Mouse (Mus musculus) hindbrain, embryonic 15.5 days (tissue): ENCODE results near the gene Ap2a1. TPM values are rescaled to one million over a fixed set of nuclear protein-coding genes. Genes with fewer than 3 reads are reported as not detected.
"Not testable (repeated sequence)": the region's sequence is repeated elsewhere in the genome, so short reads cannot be mapped to it uniquely, and the experiment has no call there.

Experiments
- ATAC-seq: fragments of 200-750 bp; cut with Nextera tagmentation; 2 replicates; pipeline ENCODE4 v1.8.0; 2017; ENCODE audit warnings: low read depth, moderate number of reproducible peaks, moderate TSS enrichment; ENCODE audit not compliant: low FRiP score
- H3K27ac ChIP-seq: fragments of 300-500 bp; sonication (generic); replicated peaks from 2 replicates; pipeline ENCODE4 v1.5.1; 2015; ENCODE audit warnings: mild to moderate bottlenecking, inconsistent platforms
- H3K27me3 ChIP-seq: fragments of 300-500 bp; sonication (generic); 2 replicates; pipeline ENCODE4 v1.6.1; 2015; ENCODE audit warnings: control low read depth, inconsistent platforms
- H3K36me3 ChIP-seq: fragments of 300-500 bp; sonication (generic); 2 replicates; pipeline ENCODE4 v1.6.1; 2015; ENCODE audit warnings: control low read depth, inconsistent platforms
- H3K4me1 ChIP-seq: fragments of 300-500 bp; sonication (generic); replicated peaks from 2 replicates; pipeline ENCODE4 v1.6.1; 2015; ENCODE audit warnings: control low read depth, inconsistent platforms
- H3K4me2 ChIP-seq: fragments of 300-500 bp; sonication (generic); 2 replicates; pipeline ENCODE4 v1.6.1; 2015; ENCODE audit warnings: moderate library complexity, mild to moderate bottlenecking, inconsistent platforms
- H3K4me3 ChIP-seq: fragments of 300-500 bp; sonication (generic); 2 replicates; pipeline ENCODE4 v1.5.1; 2015; ENCODE audit warnings: mild to moderate bottlenecking, inconsistent platforms
- H3K9ac ChIP-seq: fragments of 300-500 bp; sonication (generic); 2 replicates; pipeline ENCODE4 v1.6.1; 2015; ENCODE audit warnings: inconsistent platforms
- H3K9me3 ChIP-seq: fragments of 300-500 bp; sonication (generic); 2 replicates; pipeline ENCODE4 v1.6.1; 2016; ENCODE audit warnings: control low read depth, inconsistent platforms
- WGBS: fragments of 180-500 bp; shearing (Covaris S2); methylation state at CpG from one replicate; pipeline ENCODE4 v1.1.7; 2015; 5-methylcytosine and 5-hydroxymethylcytosine counted together
- polyA plus RNA-seq: library from polyadenylated mRNA; unstranded; fragments of >200 nt; fragmentation: Nextera tagmentation; extraction: Ambion mirVana; gene quantifications from 2 replicates; pipeline ENCODE4 v1.2.1, GENCODE M21; 2015

Ap2a1 gene
- polyA plus RNA-seq, 1 experiment from 2014 or later: 132 TPM

DNA sequence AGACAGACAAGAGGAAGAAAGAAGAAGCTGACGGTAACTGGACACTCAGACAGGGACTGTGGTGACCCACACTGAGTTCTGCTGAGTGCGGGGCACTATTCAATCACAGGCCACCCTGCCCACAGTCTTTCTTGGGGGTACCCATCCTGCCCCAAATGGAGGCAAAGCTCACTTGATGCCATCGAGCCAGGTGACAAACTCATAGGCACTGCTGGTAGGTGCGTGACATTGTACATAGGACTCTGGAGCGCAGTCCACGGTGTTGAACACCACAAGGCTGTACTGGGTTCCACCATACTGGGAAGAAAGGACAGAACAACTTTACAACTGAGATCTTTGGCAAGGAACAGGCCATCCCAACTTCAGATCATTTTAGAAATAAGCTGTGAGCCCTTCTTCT is 37.7 kb downstream of the Ap2a1 start:
- H3K27me3 ChIP-seq: no peaks in the 10 kb centered on the region
- no peaks in the 10 kb centered on the region for H3K9me3 ChIP-seq
- WGBS: 9% methylated on average over 6 of the region's 6 CpGs
- ATAC-seq: no peak
- peaks cover 7% of the 10 kb centered on the region for H3K36me3 ChIP-seq
- H3K4me2 ChIP-seq: peak overlapping the region; percentile 89
- peak overlapping the region; percentile 79 for H3K4me3 ChIP-seq
- peak overlapping the region; percentile 84 for H3K9ac ChIP-seq
- peak overlapping the region; percentile 99 for H3K27ac ChIP-seq
- peaks cover 58% of the 10 kb centered on the region for H3K4me1 ChIP-seq

DNA sequence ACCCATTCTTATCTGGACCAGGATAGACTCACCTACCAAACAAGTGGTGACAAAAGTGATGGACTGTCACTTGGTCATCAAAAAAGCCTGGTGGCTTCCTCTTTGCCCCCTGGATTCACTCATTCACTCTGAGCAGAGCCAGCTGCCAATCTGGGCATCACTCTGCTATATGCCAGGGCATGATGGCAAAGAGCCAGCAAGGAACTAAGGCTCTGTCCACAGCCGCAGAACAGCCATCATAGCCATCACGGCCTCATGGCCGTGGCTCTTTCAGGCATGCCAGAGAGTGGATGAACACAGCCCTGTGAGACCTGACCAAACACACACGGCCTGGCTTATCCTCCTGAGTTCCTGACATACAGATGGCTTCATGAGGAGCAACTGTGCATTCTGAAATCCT is 38.6 kb downstream of the Ap2a1 start:
- H3K36me3 ChIP-seq: peaks cover 7% of the 10 kb centered on the region
- no peaks in the 10 kb centered on the region for H3K9me3 ChIP-seq
- no peak overlapping the region for H3K27ac ChIP-seq
- 63% methylated on average over 4 of the region's 4 CpGs for WGBS
- H3K4me2 ChIP-seq: peak overlapping the region; percentile 89
- H3K4me3 ChIP-seq: peak overlapping the region; percentile 79
- H3K4me1 ChIP-seq: peaks cover 55% of the 10 kb centered on the region
- ATAC-seq: no peak
- no peaks in the 10 kb centered on the region for H3K27me3 ChIP-seq
- H3K9ac ChIP-seq: peak overlapping the region; percentile 84; the same call in 1 of the 2 replicates

DNA sequence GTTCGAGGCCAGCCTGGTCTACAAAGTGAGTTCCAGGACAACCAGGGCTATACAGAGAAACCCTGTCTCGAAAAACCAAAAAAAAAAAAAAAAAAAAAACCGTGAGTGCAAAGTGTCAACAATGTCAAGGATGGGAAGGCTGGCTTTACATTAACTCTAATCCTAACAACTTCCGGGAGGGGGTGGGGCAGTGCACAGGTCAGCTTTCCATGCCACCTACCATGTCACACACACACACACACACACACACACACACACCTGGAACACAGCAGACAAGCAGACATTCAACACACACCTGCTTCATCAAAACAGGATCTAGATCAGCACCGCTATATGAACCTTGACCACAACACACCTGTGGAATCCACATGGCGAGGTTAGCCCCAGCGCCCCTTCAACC is 39.1 kb downstream of the Ap2a1 start:
- peak overlapping the region; percentile 79; the same call in 1 of the 2 replicates for H3K4me3 ChIP-seq
- ATAC-seq: no peak
- peaks cover 54% of the 10 kb centered on the region for H3K4me1 ChIP-seq
- no peak overlapping the region for H3K9ac ChIP-seq
- peaks cover 9% of the 10 kb centered on the region for H3K36me3 ChIP-seq
- no peaks in the 10 kb centered on the region for H3K27me3 ChIP-seq
- H3K27ac ChIP-seq: no peak overlapping the region
- 89% methylated on average over 7 of the region's 7 CpGs for whole genome bisulfite sequencing
- H3K4me2 ChIP-seq: peak overlapping the region; percentile 89
- H3K9me3 ChIP-seq: no peaks in the 10 kb centered on the region

DNA sequence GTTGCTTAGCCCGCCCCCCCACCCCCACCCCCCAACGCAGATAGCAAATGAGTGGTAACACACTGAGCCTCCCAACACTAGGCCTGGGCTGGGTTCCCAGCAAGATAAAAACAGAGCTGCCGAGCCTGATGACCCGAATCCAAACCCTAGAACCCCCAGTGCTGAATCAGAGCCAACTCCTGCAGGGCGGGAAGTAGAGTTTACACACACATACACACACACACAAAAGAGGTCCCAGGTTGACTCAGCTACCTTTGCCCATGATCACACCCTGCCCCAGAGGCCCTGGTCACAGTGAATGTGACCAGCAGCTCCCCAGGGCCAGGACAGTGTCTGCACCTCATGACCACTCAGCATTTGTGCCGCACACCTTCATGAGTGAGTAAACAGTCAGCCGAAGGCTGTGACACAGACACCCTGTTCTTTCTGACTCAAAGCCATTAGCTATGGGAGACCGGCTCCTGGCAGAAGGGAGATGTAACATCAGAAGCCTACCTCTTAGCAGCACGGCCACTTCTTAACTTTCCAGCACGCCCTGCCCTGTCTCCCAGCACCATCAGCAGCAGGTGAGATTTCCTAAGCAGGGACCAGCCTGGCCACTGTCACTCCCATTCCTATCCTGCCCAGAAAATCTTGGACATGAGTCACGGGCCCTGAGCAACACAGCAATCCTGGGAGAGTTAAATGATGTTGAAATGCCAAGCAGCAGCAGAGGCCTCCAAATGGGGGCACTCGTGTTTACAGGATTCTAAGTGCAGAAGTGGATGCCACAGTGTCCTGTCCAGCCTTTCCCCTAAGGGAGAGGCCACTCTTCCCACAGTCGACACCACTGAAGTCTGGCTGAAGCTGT is 40.8 kb downstream of the Ap2a1 start:
- H3K4me1 ChIP-seq: peaks cover 38% of the 10 kb centered on the region
- no peaks in the 10 kb centered on the region for H3K27me3 ChIP-seq
- peak overlapping the region; percentile 12; the same call in 1 of the 2 replicates for H3K4me2 ChIP-seq
- H3K9ac ChIP-seq: no peak overlapping the region
- no peaks in the 10 kb centered on the region for H3K9me3 ChIP-seq
- ATAC-seq: no peak
- H3K27ac ChIP-seq: 0 out of 2 replicates have a peak overlapping the region, but pooled peaks have one; percentile 29
- WGBS: 79% methylated on average over 13 of the region's 13 CpGs
- H3K4me3 ChIP-seq: no peak overlapping the region
- peaks cover 22% of the 10 kb centered on the region for H3K36me3 ChIP-seq

DNA sequence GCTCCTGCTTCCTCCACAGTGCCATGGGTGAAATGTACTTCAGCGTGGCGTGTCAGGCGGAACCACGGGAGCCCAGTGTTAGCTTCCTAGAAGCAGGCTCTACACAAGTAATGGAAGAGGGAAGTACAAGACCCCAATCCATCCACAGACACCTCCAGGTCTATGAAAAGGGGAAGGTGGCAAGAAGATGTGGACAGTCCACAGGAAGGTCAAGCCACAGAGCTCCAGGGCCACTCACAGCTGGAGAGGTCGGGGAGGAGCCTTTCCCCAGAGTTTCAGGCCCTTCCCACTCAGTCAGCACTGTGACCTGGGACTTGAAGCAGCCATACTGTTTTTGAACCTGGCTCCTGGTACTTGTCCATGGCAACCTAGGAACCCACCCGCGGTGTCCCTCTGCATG is 42.3 kb downstream of the Ap2a1 start:
- Histone ChIP-seq H3K4me2 (no peak overlapping the region), H3K4me3 (no peak overlapping the region), H3K27me3 (no peaks in the 10 kb centered on the region), H3K36me3 (peaks cover 35% of the 10 kb centered on the region), H3K9me3 (no peaks in the 10 kb centered on the region), H3K27ac (no peak overlapping the region), H3K4me1 (peaks cover 32% of the 10 kb centered on the region), H3K9ac (no peak overlapping the region)
- WGBS: 93% methylated on average over 7 of the region's 7 CpGs
- no peak for ATAC-seq

DNA sequence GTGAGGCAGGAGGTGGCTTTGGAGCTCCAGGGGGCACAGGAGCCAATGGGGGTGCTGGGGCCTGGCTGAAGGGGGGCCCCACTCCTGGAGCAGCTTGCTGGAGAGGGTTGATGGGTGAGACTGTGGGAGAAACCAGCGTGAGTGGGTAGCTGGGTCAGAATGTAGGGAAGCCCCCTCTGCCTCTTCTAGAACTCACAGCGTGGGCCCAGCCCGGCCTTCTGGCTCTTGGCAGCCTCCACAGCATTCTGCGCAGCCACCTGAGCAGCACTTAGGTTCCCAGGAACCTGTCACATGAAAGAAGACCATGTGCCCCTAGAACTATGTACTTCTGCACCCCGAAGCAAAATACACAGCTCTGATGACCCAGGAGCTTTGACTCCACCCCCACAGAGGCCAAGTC is 44.7 kb downstream of the Ap2a1 start:
- Histone ChIP-seq H3K27ac (no peak overlapping the region), H3K9me3 (no peaks in the 10 kb centered on the region), H3K4me2 (no peak overlapping the region), H3K4me3 (no peak overlapping the region), H3K9ac (no peak overlapping the region), H3K36me3 (peaks cover 55% of the 10 kb centered on the region), H3K4me1 (peaks cover 14% of the 10 kb centered on the region), H3K27me3 (no peaks in the 10 kb centered on the region)
- no peak for ATAC-seq
- 95% methylated on average over 5 of the region's 5 CpGs for WGBS

DNA sequence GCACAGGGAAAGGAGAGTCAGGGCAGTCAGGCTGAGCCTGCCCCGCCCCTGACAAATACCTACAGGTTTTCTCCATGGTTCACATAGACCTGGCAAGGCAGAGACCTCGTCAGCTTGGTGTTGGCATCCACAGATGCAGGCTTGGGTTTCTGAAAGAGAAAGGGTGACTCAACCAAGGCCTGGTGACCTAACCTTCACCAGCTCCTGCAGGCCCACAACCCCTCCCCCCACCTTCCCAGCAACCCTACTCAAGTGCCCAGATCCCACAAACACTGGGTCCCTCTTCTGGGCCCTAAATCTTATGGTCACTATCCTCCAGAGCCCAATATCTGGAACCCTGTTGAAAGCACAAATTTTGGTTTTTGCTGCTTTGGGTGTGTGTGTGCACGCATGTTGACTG is 46.3 kb downstream of the Ap2a1 start:
- Histone ChIP-seq H3K4me3 (no peak overlapping the region), H3K27me3 (no peaks in the 10 kb centered on the region), H3K9ac (no peak overlapping the region), H3K9me3 (no peaks in the 10 kb centered on the region), H3K4me1 (no peaks in the 10 kb centered on the region), H3K36me3 (peaks cover 65% of the 10 kb centered on the region), H3K27ac (no peak overlapping the region), H3K4me2 (no peak overlapping the region)
- 93% methylated on average over 3 of the region's 3 CpGs for WGBS
- ATAC-seq: no peak

DNA sequence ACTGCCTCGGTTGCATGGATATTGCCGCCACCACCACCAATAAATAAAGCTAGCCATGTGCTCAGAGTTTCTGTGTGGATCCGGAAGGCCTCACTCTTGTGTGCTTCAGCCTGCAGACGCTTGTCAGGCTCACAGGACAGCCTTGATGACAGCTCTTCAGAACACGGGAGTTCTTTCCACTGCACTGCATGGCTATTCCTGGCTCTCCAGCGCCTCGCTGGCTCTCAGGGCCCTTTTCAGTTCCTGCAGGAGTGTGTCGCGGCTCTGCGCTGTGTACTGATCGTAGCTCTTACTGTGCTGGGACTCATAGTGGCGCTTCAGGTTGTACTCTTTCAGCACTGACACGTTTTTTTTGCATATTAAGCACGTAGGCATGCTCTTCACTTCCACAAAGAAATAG is 51.5 kb downstream of the Ap2a1 start:
- Histone ChIP-seq H3K9ac (no peak overlapping the region), H3K27ac (no peak overlapping the region), H3K9me3 (no peaks in the 10 kb centered on the region), H3K36me3 (peaks cover 63% of the 10 kb centered on the region), H3K27me3 (no peaks in the 10 kb centered on the region), H3K4me3 (no peak overlapping the region), H3K4me1 (no peaks in the 10 kb centered on the region), H3K4me2 (no peak overlapping the region)
- WGBS: 87% methylated on average over 14 of the region's 14 CpGs
- no peak for ATAC-seq

DNA sequence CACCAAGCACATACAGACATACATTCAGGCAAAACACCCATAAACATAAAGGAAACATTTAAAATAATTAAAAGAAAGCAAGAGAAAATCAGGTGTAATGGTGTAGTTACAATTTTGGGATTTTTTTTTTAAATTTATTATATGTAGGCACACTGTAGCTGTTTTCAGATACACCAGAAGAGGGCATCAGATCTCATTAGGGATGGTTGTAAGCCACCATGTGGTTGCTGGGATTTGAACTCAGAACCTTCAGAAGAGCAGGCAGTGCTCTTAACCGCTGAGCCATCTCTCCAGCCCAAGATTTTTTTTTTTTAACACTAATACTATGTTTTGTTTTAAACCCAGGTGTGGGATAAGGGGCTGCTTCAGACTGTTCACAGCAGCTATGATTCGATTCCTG is 57.5 kb downstream of the Ap2a1 start:
- H3K4me1 ChIP-seq: peaks cover 26% of the 10 kb centered on the region
- not testable (repeated sequence) for H3K27ac ChIP-seq, ATAC-seq, H3K4me2 ChIP-seq, H3K9me3 ChIP-seq, H3K36me3 ChIP-seq, H3K4me3 ChIP-seq, H3K27me3 ChIP-seq, H3K9ac ChIP-seq
- 95% methylated on average over 2 of the region's 2 CpGs for WGBS

DNA sequence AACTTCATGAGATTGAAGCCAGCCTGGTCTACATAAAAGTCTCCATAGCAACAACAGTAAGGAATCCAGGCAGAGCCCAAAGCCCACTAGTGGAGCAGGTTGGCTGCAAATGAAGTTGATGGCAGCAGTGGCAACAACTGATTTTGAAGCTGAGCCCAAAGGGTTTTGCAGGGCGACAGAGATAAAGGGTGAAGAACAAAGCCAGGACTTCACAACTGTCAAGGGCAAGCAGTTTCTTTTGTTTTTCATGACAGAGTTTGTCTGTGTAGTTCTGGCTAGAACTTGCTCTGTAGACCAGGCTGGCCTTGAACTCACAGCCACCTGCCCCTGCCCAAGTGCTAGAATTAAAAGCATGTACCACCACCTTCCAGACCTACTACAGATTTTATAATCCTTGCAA is 58.1 kb downstream of the Ap2a1 start:
- H3K4me2 ChIP-seq: no peak overlapping the region
- H3K27me3 ChIP-seq: no peaks in the 10 kb centered on the region
- H3K36me3 ChIP-seq: 0 out of 2 replicates have a peak, but pooled peaks cover 2% of the 10 kb centered on the region
- peaks cover 32% of the 10 kb centered on the region for H3K4me1 ChIP-seq
- H3K4me3 ChIP-seq: no peak overlapping the region
- H3K9me3 ChIP-seq: no peaks in the 10 kb centered on the region
- no peak for ATAC-seq
- H3K27ac ChIP-seq: no peak overlapping the region
- 11% methylated on average over 1 of the region's 1 CpGs for WGBS
- no peak overlapping the region for H3K9ac ChIP-seq

DNA sequence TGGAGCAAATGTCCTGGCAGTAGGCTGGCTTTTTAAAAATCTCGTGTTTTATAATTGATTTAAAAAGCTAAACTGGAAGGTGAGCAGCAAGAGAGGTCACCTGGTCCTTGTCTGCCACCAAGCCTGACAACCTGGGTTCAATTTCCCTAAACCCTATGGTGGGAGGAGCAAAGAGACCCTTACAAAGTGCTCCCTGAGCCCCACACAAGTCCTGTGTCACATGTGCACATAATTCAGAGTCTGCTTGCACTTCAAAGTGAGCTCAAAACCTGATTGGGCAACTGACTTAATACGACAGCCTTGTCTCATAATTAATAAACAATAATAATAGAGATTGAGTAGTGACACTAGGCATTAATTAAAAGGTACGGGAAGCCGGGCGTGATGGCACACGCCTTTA is 58.7 kb downstream of the Ap2a1 start:
- Histone ChIP-seq H3K4me1 (peaks cover 37% of the 10 kb centered on the region), H3K9ac (peak overlapping the region; percentile 46), H3K36me3 (0 out of 2 replicates have a peak, but pooled peaks cover 2% of the 10 kb centered on the region), H3K27ac (peak overlapping the region; percentile 98), H3K27me3 (no peaks in the 10 kb centered on the region), H3K4me3 (peak overlapping the region; percentile 83), H3K9me3 (no peaks in the 10 kb centered on the region), H3K4me2 (peak overlapping the region; percentile 86)
- WGBS: 85% methylated on average over 6 of the region's 6 CpGs
- no peak for ATAC-seq

DNA sequence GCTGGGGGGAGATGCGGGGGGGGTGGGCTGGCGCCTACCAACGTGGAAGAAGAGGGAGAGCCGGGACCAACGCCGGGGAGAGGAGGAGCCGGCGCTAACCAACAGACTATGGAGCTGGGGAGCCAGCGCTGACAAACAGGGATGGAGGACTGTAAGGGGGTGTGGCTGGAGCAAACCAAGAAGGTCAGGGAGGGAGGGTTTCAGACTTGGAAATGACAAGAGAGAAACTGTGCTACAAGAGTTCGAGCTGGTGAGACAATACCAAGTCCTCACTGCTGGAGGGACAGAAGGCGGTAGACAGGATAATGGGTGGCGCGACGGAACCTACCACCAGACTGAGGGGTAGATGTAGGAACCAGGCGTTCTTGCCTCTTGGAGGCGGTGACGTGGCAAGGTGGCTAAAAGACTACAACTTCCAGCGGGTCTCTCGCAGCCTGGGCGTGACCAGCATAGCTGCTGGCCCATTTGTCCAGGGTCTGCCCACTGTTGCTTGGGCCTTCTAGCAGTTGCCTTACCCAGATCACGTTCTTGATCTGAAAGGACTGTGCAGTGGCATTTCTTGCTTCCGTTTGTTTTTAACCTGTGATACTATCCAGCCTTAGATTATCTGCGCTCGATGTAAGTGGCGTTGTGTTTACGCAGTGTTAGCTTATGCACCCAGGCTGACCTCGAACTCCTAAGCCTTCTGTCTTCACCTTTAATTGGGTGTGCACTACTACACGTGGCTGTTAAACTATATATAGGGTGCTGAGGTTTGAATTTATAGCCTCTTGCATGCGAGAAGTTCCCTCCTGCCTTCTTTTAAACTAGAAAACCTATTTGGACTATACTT is 59.4 kb downstream of the Ap2a1 start, which contains the start of gene Ptov1:
Ptov1 (minus strand) TSS at position 92 of the 832 bp plus-strand sequence.
- ATAC-seq: peak; percentile 96
- 0 out of 2 replicates have a peak, but pooled peaks cover 3% of the 10 kb centered on the region for H3K36me3 ChIP-seq
- peak within 1 kb of the TSS; percentile 86 for H3K4me2 ChIP-seq
- H3K9me3 ChIP-seq: no peaks in the 10 kb centered on the region
- no peaks in the 10 kb centered on the region for H3K27me3 ChIP-seq
- peak within 1 kb of the TSS; percentile 98 for H3K9ac ChIP-seq
- peaks cover 44% of the 10 kb centered on the region for H3K4me1 ChIP-seq
- WGBS: 10% methylated on average over 29 of the region's 29 CpGs
- peak within 1 kb of the TSS; percentile 83 for H3K4me3 ChIP-seq
- peak within 1 kb of the TSS; percentile 98 for H3K27ac ChIP-seq
